In genomic region chr7:19006476-19006875, GRCm38 (mm10) we compare ENCODE assay signal across 8 mouse cellular contexts. TPM values are rescaled to one million over a fixed set of nuclear protein-coding genes. Genes with fewer than 3 reads are reported as not detected.
A peak's percentile ranks its signal among the peaks of the same experiment; 100 is the strongest.
DNase-seq lines count a peak whose midpoint lies in the region; ATAC-seq and TF ChIP-seq lines count a peak whose summit lies in the region.

No protein-coding gene starts in this region.

- no peaks in the 10 kb centered on the region for H3K27me3 ChIP-seq in embryonic facial prominence, embryonic 10.5 days (replicated peaks; ENCODE audit: low read depth, poor library complexity, severe bottlenecking)
- H3K27me3 ChIP-seq in kidney, embryonic 14.5 days (ENCODE audit: control insufficient read depth, insufficient read depth, low read length) = no peaks in the 10 kb centered on the region
- no peaks in the 10 kb centered on the region for H3K27me3 ChIP-seq in liver, embryonic 11.5 days (replicated peaks; ENCODE audit: control insufficient read depth, insufficient read depth, low read length)
- no peaks in the 10 kb centered on the region for H3K27me3 ChIP-seq in neural tube, embryonic 12.5 days (replicated peaks)
- no peaks in the 10 kb centered on the region for H3K27me3 ChIP-seq in stomach, postnatal 0 days (ENCODE audit: control insufficient read depth, insufficient read depth, low read length)

- peak overlapping the region; percentile 98 for H3K4me2 ChIP-seq in kidney, embryonic 14.5 days (replicated peaks; ENCODE audit: low read depth, low read length)
- peak overlapping the region; percentile 99 for H3K4me2 ChIP-seq in liver, embryonic 11.5 days
- H3K4me2 ChIP-seq in neural tube, embryonic 12.5 days (replicated peaks) = peak overlapping the region; percentile 100
- peak overlapping the region; percentile 94; the same call in 1 of the 2 replicates for H3K4me2 ChIP-seq in stomach, postnatal 0 days (replicated peaks; ENCODE audit: low read depth)

- H3K36me3 ChIP-seq in embryonic facial prominence, embryonic 10.5 days (replicated peaks) = peaks cover 33% of the 10 kb centered on the region
- H3K36me3 ChIP-seq in kidney, embryonic 14.5 days (ENCODE audit: control insufficient read depth, insufficient read depth, low read length) = peaks cover 24% of the 10 kb centered on the region
- peaks cover 11% of the 10 kb centered on the region for H3K36me3 ChIP-seq in liver, embryonic 11.5 days (ENCODE audit: control insufficient read depth, insufficient read depth, low read length)
- peaks cover 25% of the 10 kb centered on the region for H3K36me3 ChIP-seq in neural tube, embryonic 12.5 days
- H3K36me3 ChIP-seq in stomach, postnatal 0 days (ENCODE audit: control insufficient read depth, insufficient read depth, low read length) = no peaks in the 10 kb centered on the region

- no peak overlapping the region for H3K27ac ChIP-seq in embryonic facial prominence, embryonic 10.5 days (replicated peaks)
- no peak overlapping the region; the same call in 1 of the 2 replicates for H3K27ac ChIP-seq in kidney, embryonic 14.5 days (ENCODE audit: low read depth, low read length)
- H3K27ac ChIP-seq in liver, embryonic 11.5 days (ENCODE audit: low read depth, low read length) = peak overlapping the region; percentile 75; the same call in 1 of the 2 replicates
- no peak overlapping the region for H3K27ac ChIP-seq in neural tube, embryonic 12.5 days
- peak overlapping the region; percentile 85 for H3K27ac ChIP-seq in stomach, postnatal 0 days (replicated peaks)

- H3K4me1 ChIP-seq in embryonic facial prominence, embryonic 10.5 days = peaks cover 48% of the 10 kb centered on the region
- peaks cover 43% of the 10 kb centered on the region for H3K4me1 ChIP-seq in kidney, embryonic 14.5 days (ENCODE audit: control insufficient read depth, insufficient read depth, low read length)
- peaks cover 37% of the 10 kb centered on the region for H3K4me1 ChIP-seq in liver, embryonic 11.5 days (replicated peaks; ENCODE audit: control insufficient read depth, insufficient read depth, low read length)
- peaks cover 35% of the 10 kb centered on the region for H3K4me1 ChIP-seq in neural tube, embryonic 12.5 days
- peaks cover 10% of the 10 kb centered on the region; the same call in 1 of the 2 replicates for H3K4me1 ChIP-seq in stomach, postnatal 0 days (replicated peaks; ENCODE audit: control insufficient read depth, insufficient read depth)

- TF ChIP-seq EP300 in stomach, postnatal 0 days (optimal IDR thresholded peaks at IDR 0.05) = no peak

- no peak for ATAC-seq in kidney, embryonic 14.5 days (ENCODE audit: low FRiP score, low TSS enrichment)
- ATAC-seq in liver, embryonic 11.5 days (replicated peaks; ENCODE audit: low FRiP score) = no peak
- no peak for ATAC-seq in neural tube, embryonic 12.5 days (ENCODE audit: low FRiP score, low read depth)
- ATAC-seq in stomach, postnatal 0 days (ENCODE audit: low FRiP score, low TSS enrichment) = peak; percentile 24; the same call in 1 of the 2 replicates

- no peaks in the 10 kb centered on the region for H3K9me3 ChIP-seq in embryonic facial prominence, embryonic 10.5 days
- no peaks in the 10 kb centered on the region for H3K9me3 ChIP-seq in kidney, embryonic 14.5 days (ENCODE audit: control insufficient read depth, low read length)
- no peaks in the 10 kb centered on the region for H3K9me3 ChIP-seq in liver, embryonic 11.5 days (ENCODE audit: control insufficient read depth, low read length)
- H3K9me3 ChIP-seq in neural tube, embryonic 12.5 days = no peaks in the 10 kb centered on the region
- no peaks in the 10 kb centered on the region for H3K9me3 ChIP-seq in stomach, postnatal 0 days (ENCODE audit: control insufficient read depth, low read length)

- peak; percentile 88 for DNase-seq in A20 (ENCODE audit: low read depth, low spot score)
- peak; percentile 82 to 95 for DNase-seq in adrenal gland, adult (ENCODE audit: inconsistent age in 2 of 2, low spot score in 1 of 2)
- peak; percentile 85 for DNase-seq in embryonic facial prominence, embryonic 10.5 days (ENCODE audit: low spot score)
- peak; percentile 64 to 87 for DNase-seq in heart, adult 9 months (ENCODE audit: low spot score in 2 of 2)
- DNase-seq in liver, embryonic 11.5 days (ENCODE audit: low spot score) = no peak
- DNase-seq in stomach, postnatal 0 days (ENCODE audit: low spot score) = peak; percentile 90

- H3K4me3 ChIP-seq in embryonic facial prominence, embryonic 10.5 days = peak overlapping the region; percentile 72
- peak overlapping the region; percentile 90; the same call in 1 of the 2 replicates for H3K4me3 ChIP-seq in kidney, embryonic 14.5 days (ENCODE audit: low read length)
- peak overlapping the region; percentile 90 for H3K4me3 ChIP-seq in liver, embryonic 11.5 days (ENCODE audit: low read depth, low read length)
- H3K4me3 ChIP-seq in neural tube, embryonic 12.5 days = no peak overlapping the region
- H3K4me3 ChIP-seq in stomach, postnatal 0 days (ENCODE audit: low read depth, low read length) = no peak overlapping the region

- H3K9ac ChIP-seq in kidney, embryonic 14.5 days (ENCODE audit: low read depth, low read length) = no peak overlapping the region
- H3K9ac ChIP-seq in liver, embryonic 11.5 days (ENCODE audit: low read depth, low read length) = peak overlapping the region; percentile 18
- H3K9ac ChIP-seq in neural tube, embryonic 12.5 days = no peak overlapping the region
- no peak overlapping the region for H3K9ac ChIP-seq in stomach, postnatal 0 days (ENCODE audit: low read length)

- 11% methylated on average over 12 of the region's 12 CpGs for WGBS in embryonic facial prominence, embryonic 10.5 days
- WGBS in kidney, embryonic 14.5 days = 8% methylated on average over 12 of the region's 12 CpGs
- WGBS in liver, embryonic 11.5 days = 6% methylated on average over 12 of the region's 12 CpGs
- WGBS in neural tube, embryonic 12.5 days = 8% methylated on average over 12 of the region's 12 CpGs
- 4% methylated on average over 12 of the region's 12 CpGs for WGBS in stomach, postnatal 0 days

- TF ChIP-seq CTCF in stomach, postnatal 0 days (IDR thresholded peaks at IDR 0.05; ENCODE audit: low read depth) = peak; percentile 100

RNA-seq across cellular contexts. Expression of gene Irf2bp1, which starts 2.6 kb away (rescaled TPM):
- polyA plus RNA-seq in embryonic facial prominence, embryonic 10.5 days (2016; fragmentation: Nextera tagmentation; extraction: Ambion mirVana) = 25.0 and 25.7 TPM in 2 replicates
- polyA plus RNA-seq in kidney, embryonic 14.5 days (2014; fragmentation: Nextera tagmentation; extraction: Ambion mirVana) = 28.6 and 30.3 TPM in 2 replicates
- 23.3 and 24.9 TPM in 2 replicates for polyA plus RNA-seq in liver, embryonic 11.5 days (2014; fragmentation: Nextera tagmentation; extraction: Ambion mirVana)
- polyA plus RNA-seq in neural tube, embryonic 12.5 days (2016; fragmentation: Nextera tagmentation; extraction: Ambion mirVana) = 41.6 and 45.2 TPM in 2 replicates
- 9.8 and 12.0 TPM in 2 replicates for polyA plus RNA-seq in stomach, postnatal 0 days (2015; fragmentation: Nextera tagmentation; extraction: Ambion mirVana)

RNA-seq across cellular contexts. Expression of gene Mypop, which starts 15.4 kb away (rescaled TPM):
- polyA plus RNA-seq in embryonic facial prominence, embryonic 10.5 days (2016; fragmentation: Nextera tagmentation; extraction: Ambion mirVana) = 4.0 and 4.1 TPM in 2 replicates
- 3.9 and 4.9 TPM in 2 replicates for polyA plus RNA-seq in kidney, embryonic 14.5 days (2014; fragmentation: Nextera tagmentation; extraction: Ambion mirVana)
- 1.5 and 2.2 TPM in 2 replicates for polyA plus RNA-seq in liver, embryonic 11.5 days (2014; fragmentation: Nextera tagmentation; extraction: Ambion mirVana)
- polyA plus RNA-seq in neural tube, embryonic 12.5 days (2016; fragmentation: Nextera tagmentation; extraction: Ambion mirVana) = 6.1 and 7.0 TPM in 2 replicates
- 1.3 and 1.4 TPM in 2 replicates for polyA plus RNA-seq in stomach, postnatal 0 days (2015; fragmentation: Nextera tagmentation; extraction: Ambion mirVana)

RNA-seq across cellular contexts. Expression of gene Foxa3, which starts 16.9 kb away (rescaled TPM):
- polyA plus RNA-seq in embryonic facial prominence, embryonic 10.5 days (2016; fragmentation: Nextera tagmentation; extraction: Ambion mirVana) = not detected in 2 replicates
- not detected in 2 replicates for polyA plus RNA-seq in kidney, embryonic 14.5 days (2014; fragmentation: Nextera tagmentation; extraction: Ambion mirVana)
- polyA plus RNA-seq in liver, embryonic 11.5 days (2014; fragmentation: Nextera tagmentation; extraction: Ambion mirVana) = 29.7 and 32.0 TPM in 2 replicates
- polyA plus RNA-seq in neural tube, embryonic 12.5 days (2016; fragmentation: Nextera tagmentation; extraction: Ambion mirVana) = 0.09 and 0.19 TPM in 2 replicates
- polyA plus RNA-seq in stomach, postnatal 0 days (2015; fragmentation: Nextera tagmentation; extraction: Ambion mirVana) = 39.2 and 46.0 TPM in 2 replicates

RNA-seq across cellular contexts. Expression of gene Sympk, which starts 17.7 kb away (rescaled TPM):
- 43.4 and 45.2 TPM in 2 replicates for polyA plus RNA-seq in embryonic facial prominence, embryonic 10.5 days (2016; fragmentation: Nextera tagmentation; extraction: Ambion mirVana)
- polyA plus RNA-seq in kidney, embryonic 14.5 days (2014; fragmentation: Nextera tagmentation; extraction: Ambion mirVana) = 26.7 and 39.4 TPM in 2 replicates
- polyA plus RNA-seq in liver, embryonic 11.5 days (2014; fragmentation: Nextera tagmentation; extraction: Ambion mirVana) = 26.3 and 28.4 TPM in 2 replicates
- polyA plus RNA-seq in neural tube, embryonic 12.5 days (2016; fragmentation: Nextera tagmentation; extraction: Ambion mirVana) = 46.9 and 47.3 TPM in 2 replicates
- 9.1 and 9.6 TPM in 2 replicates for polyA plus RNA-seq in stomach, postnatal 0 days (2015; fragmentation: Nextera tagmentation; extraction: Ambion mirVana)

RNA-seq across cellular contexts. Expression of gene Nanos2, which starts 19.3 kb away (rescaled TPM):
- not detected in 2 replicates for polyA plus RNA-seq in embryonic facial prominence, embryonic 10.5 days (2016; fragmentation: Nextera tagmentation; extraction: Ambion mirVana)
- not detected in 2 replicates for polyA plus RNA-seq in kidney, embryonic 14.5 days (2014; fragmentation: Nextera tagmentation; extraction: Ambion mirVana)
- polyA plus RNA-seq in liver, embryonic 11.5 days (2014; fragmentation: Nextera tagmentation; extraction: Ambion mirVana) = not detected in 2 replicates
- polyA plus RNA-seq in neural tube, embryonic 12.5 days (2016; fragmentation: Nextera tagmentation; extraction: Ambion mirVana) = 0.24 and 0.72 TPM in 2 replicates
- not detected in 2 replicates for polyA plus RNA-seq in stomach, postnatal 0 days (2015; fragmentation: Nextera tagmentation; extraction: Ambion mirVana)

Comparison
In these comparisons a context has a peak if more than half of its experiments do, and no peak if none do; other contexts are left out.
1. H3K27ac ChIP-seq: peak in liver, embryonic 11.5 days (single experiment) and stomach, postnatal 0 days (single experiment); none in embryonic facial prominence, embryonic 10.5 days (single experiment), kidney, embryonic 14.5 days (single experiment) and neural tube, embryonic 12.5 days (single experiment).
2. H3K4me3 ChIP-seq: peak in embryonic facial prominence, embryonic 10.5 days (single experiment), kidney, embryonic 14.5 days (single experiment) and liver, embryonic 11.5 days (single experiment); none in neural tube, embryonic 12.5 days (single experiment) and stomach, postnatal 0 days (single experiment).
3. RNA of gene Foxa3, which starts 16.9 kb away (polyA plus RNA-seq): 39.2 to 46.0 TPM in stomach, postnatal 0 days and 29.7 to 32.0 TPM in liver, embryonic 11.5 days; 0.09 to 0.19 TPM in neural tube, embryonic 12.5 days, not detected in kidney, embryonic 14.5 days and not detected in embryonic facial prominence, embryonic 10.5 days; every median in the first group is over 10 times any median in the second.
4. Peak in every context shown above with its lines, with median percentiles within 50 percentile points of each other: H3K4me2 ChIP-seq.